Mouse (Mus musculus): ENCODE results near the gene Prdm1. TPM values are rescaled to one million over a fixed set of nuclear protein-coding genes. Genes with fewer than 3 reads are reported as not detected.

The Prdm1 gene
- total RNA-seq, 1 experiment: 2.2 TPM

- Histone ChIP-seq H3K27ac (ENCODE audit: insufficient read depth, low read depth, low read length, poor library complexity, severe bottlenecking) (no peak overlapping the region), H3K4me3 (ENCODE audit: insufficient read depth in 1 of 2, low read depth in 1 of 2, low read length in 2 of 2, poor library complexity in 1 of 2, severe bottlenecking in 1 of 2) (no peak overlapping the region), H3K9ac (ENCODE audit: insufficient read depth, low read depth, low read length, poor library complexity, severe bottlenecking) (no peak overlapping the region), H3K9me3 (ENCODE audit: control insufficient read depth, insufficient read depth, low read depth, low read length) (no peaks in the 10 kb centered on the region), H3K4me1 (ENCODE audit: control insufficient read depth in 2 of 2, insufficient read depth in 2 of 2, low read length in 2 of 2, poor library complexity in 1 of 2) (peaks cover 5 to 25% of the 10 kb centered on the region in 2 experiments; a peak in 3 of 4 replicates), H3K36me3 (ENCODE audit: control insufficient read depth, insufficient read depth, low read length, poor library complexity, severe bottlenecking) (no peaks in the 10 kb centered on the region)
- in situ Hi-C loops (cut with MboI; ENCODE audit: low sequenced_read_pairs in 2 of 2, unreplicated experiment in 2 of 2): no loop called here
- peak; percentile 41; the same call in 1 of the 2 replicates for TF ChIP-seq MAFK (IDR thresholded peaks at IDR 0.05; ENCODE audit: insufficient read depth, low read depth, low read length)
- no peak for TF ChIP-seq HCFC1 (IDR thresholded peaks at IDR 0.05; ENCODE audit: borderline replicate concordance, insufficient read depth, low read length)
- DNase-seq (ENCODE audit: low read depth, low spot score): no peak
These were observed 103.3 kb downstream of the Prdm1 start for GRCm38 (mm10) chr10:44425013-44425412.

- Histone ChIP-seq H3K9ac (ENCODE audit: insufficient read depth, low read depth, low read length, poor library complexity, severe bottlenecking) (no peak overlapping the region), H3K36me3 (ENCODE audit: control insufficient read depth, insufficient read depth, low read length, poor library complexity, severe bottlenecking) (no peaks in the 10 kb centered on the region), H3K4me1 (ENCODE audit: control insufficient read depth in 2 of 2, insufficient read depth in 2 of 2, low read length in 2 of 2, poor library complexity in 1 of 2) (peaks cover 0 to 14% of the 10 kb centered on the region in 2 experiments; a peak in 1 of 4 replicates), H3K27ac (ENCODE audit: insufficient read depth, low read depth, low read length, poor library complexity, severe bottlenecking) (no peak overlapping the region), H3K9me3 (ENCODE audit: control insufficient read depth, insufficient read depth, low read depth, low read length) (no peaks in the 10 kb centered on the region), H3K4me3 (ENCODE audit: insufficient read depth in 1 of 2, low read depth in 1 of 2, low read length in 2 of 2, poor library complexity in 1 of 2, severe bottlenecking in 1 of 2) (no peak overlapping the region)
- TF ChIP-seq ZNF384 (IDR thresholded peaks at IDR 0.05; ENCODE audit: low read depth, low read length): no peak
- no peak for TF ChIP-seq CHD2 (IDR thresholded peaks at IDR 0.05; ENCODE audit: low read depth, low read length)
- no peak for TF ChIP-seq HCFC1 (IDR thresholded peaks at IDR 0.05; ENCODE audit: borderline replicate concordance, insufficient read depth, low read length)
- no peak for TF ChIP-seq ZC3H11A (IDR thresholded peaks at IDR 0.05; ENCODE audit: borderline replicate concordance, low read depth, low read length)
- TF ChIP-seq MAFK (IDR thresholded peaks at IDR 0.05; ENCODE audit: insufficient read depth, low read depth, low read length): no peak
- DNase-seq (ENCODE audit: low read depth, low spot score): no peak
- in situ Hi-C loops (cut with MboI; ENCODE audit: low sequenced_read_pairs in 2 of 2, unreplicated experiment in 2 of 2): no loop called here
These were observed 106.4 kb downstream of the Prdm1 start for GRCm38 (mm10) chr10:44421896-44422295.

- no peak for DNase-seq (ENCODE audit: low read depth, low spot score)
- in situ Hi-C loops (cut with MboI; ENCODE audit: low sequenced_read_pairs in 2 of 2, unreplicated experiment in 2 of 2): no loop called here
- no peaks in the 10 kb centered on the region for H3K36me3 ChIP-seq (ENCODE audit: control insufficient read depth, insufficient read depth, low read length, poor library complexity, severe bottlenecking)
These were observed 108.1 kb downstream of the Prdm1 start for GRCm38 (mm10) chr10:44420211-44420610.

GRCm38 (mm10) chr10:44418901-44419300, 109.4 kb downstream of the Prdm1 start:
- no peak for DNase-seq (ENCODE audit: low read depth, low spot score)
- TF ChIP-seq ZNF384 (IDR thresholded peaks at IDR 0.05; ENCODE audit: low read depth, low read length) (no peak), MAFK (IDR thresholded peaks at IDR 0.05; ENCODE audit: insufficient read depth, low read depth, low read length) (no peak), HCFC1 (IDR thresholded peaks at IDR 0.05; ENCODE audit: borderline replicate concordance, insufficient read depth, low read length) (no peak)
- Histone ChIP-seq H3K9ac (ENCODE audit: insufficient read depth, low read depth, low read length, poor library complexity, severe bottlenecking) (no peak overlapping the region), H3K9me3 (ENCODE audit: control insufficient read depth, insufficient read depth, low read depth, low read length) (no peaks in the 10 kb centered on the region), H3K4me1 (ENCODE audit: control insufficient read depth in 2 of 2, insufficient read depth in 2 of 2, low read length in 2 of 2, poor library complexity in 1 of 2) (peaks cover 0 to 8% of the 10 kb centered on the region in 2 experiments; a peak in 1 of 4 replicates), H3K4me3 (ENCODE audit: insufficient read depth in 1 of 2, low read depth in 1 of 2, low read length in 2 of 2, poor library complexity in 1 of 2, severe bottlenecking in 1 of 2) (no peak overlapping the region), H3K27ac (ENCODE audit: insufficient read depth, low read depth, low read length, poor library complexity, severe bottlenecking) (no peak overlapping the region), H3K36me3 (ENCODE audit: control insufficient read depth, insufficient read depth, low read length, poor library complexity, severe bottlenecking) (no peaks in the 10 kb centered on the region)
- in situ Hi-C loops (cut with MboI; ENCODE audit: low sequenced_read_pairs in 2 of 2, unreplicated experiment in 2 of 2): no loop called here

More at GRCm38 (mm10) chr10:44420211-44420610, 108.1 kb downstream of the Prdm1 start:
- Histone ChIP-seq H3K9me3 (ENCODE audit: control insufficient read depth, insufficient read depth, low read depth, low read length) (no peaks in the 10 kb centered on the region), H3K4me1 (ENCODE audit: control insufficient read depth in 2 of 2, insufficient read depth in 2 of 2, low read length in 2 of 2, poor library complexity in 1 of 2) (peaks cover 0 to 12% of the 10 kb centered on the region in 2 experiments; a peak in 1 of 4 replicates), H3K27ac (ENCODE audit: insufficient read depth, low read depth, low read length, poor library complexity, severe bottlenecking) (no peak overlapping the region), H3K4me3 (ENCODE audit: insufficient read depth in 1 of 2, low read depth in 1 of 2, low read length in 2 of 2, poor library complexity in 1 of 2, severe bottlenecking in 1 of 2) (no peak overlapping the region), H3K9ac (ENCODE audit: insufficient read depth, low read depth, low read length, poor library complexity, severe bottlenecking) (no peak overlapping the region)
- no peak for TF ChIP-seq CHD2 (IDR thresholded peaks at IDR 0.05; ENCODE audit: low read depth, low read length)
- no peak for TF ChIP-seq HCFC1 (IDR thresholded peaks at IDR 0.05; ENCODE audit: borderline replicate concordance, insufficient read depth, low read length)
- no peak for TF ChIP-seq ZNF384 (IDR thresholded peaks at IDR 0.05; ENCODE audit: low read depth, low read length)
- no peak for TF ChIP-seq ZC3H11A (IDR thresholded peaks at IDR 0.05; ENCODE audit: borderline replicate concordance, low read depth, low read length)
- TF ChIP-seq MAFK (IDR thresholded peaks at IDR 0.05; ENCODE audit: insufficient read depth, low read depth, low read length): no peak

GRCm38 (mm10) chr10:44415576-44415975, 112.7 kb downstream of the Prdm1 start:
- no peak overlapping the region for H3K4me3 ChIP-seq (ENCODE audit: insufficient read depth in 1 of 2, low read depth in 1 of 2, low read length in 2 of 2, poor library complexity in 1 of 2, severe bottlenecking in 1 of 2)
- peaks cover 0 to under 1% of the 10 kb centered on the region in 2 experiments; a peak in 1 of 4 replicates for H3K4me1 ChIP-seq (ENCODE audit: control insufficient read depth in 2 of 2, insufficient read depth in 2 of 2, low read length in 2 of 2, poor library complexity in 1 of 2)
- TF ChIP-seq CHD2 (IDR thresholded peaks at IDR 0.05; ENCODE audit: low read depth, low read length) (no peak), MAFK (IDR thresholded peaks at IDR 0.05; ENCODE audit: insufficient read depth, low read depth, low read length) (no peak), HCFC1 (IDR thresholded peaks at IDR 0.05; ENCODE audit: borderline replicate concordance, insufficient read depth, low read length) (no peak), ZNF384 (IDR thresholded peaks at IDR 0.05; ENCODE audit: low read depth, low read length) (no peak), ZC3H11A (IDR thresholded peaks at IDR 0.05; ENCODE audit: borderline replicate concordance, low read depth, low read length) (no peak)
- no peak overlapping the region for H3K27ac ChIP-seq (ENCODE audit: insufficient read depth, low read depth, low read length, poor library complexity, severe bottlenecking)
- no peak for DNase-seq (ENCODE audit: low read depth, low spot score)
- H3K36me3 ChIP-seq (ENCODE audit: control insufficient read depth, insufficient read depth, low read length, poor library complexity, severe bottlenecking): no peaks in the 10 kb centered on the region
- H3K9me3 ChIP-seq (ENCODE audit: control insufficient read depth, insufficient read depth, low read depth, low read length): no peaks in the 10 kb centered on the region
- H3K9ac ChIP-seq (ENCODE audit: insufficient read depth, low read depth, low read length, poor library complexity, severe bottlenecking): no peak overlapping the region
- in situ Hi-C loops (cut with MboI; ENCODE audit: low sequenced_read_pairs in 2 of 2, unreplicated experiment in 2 of 2): no loop called here
